Mouse (Mus musculus): Measurements from ENCODE around the gene 6030408B16Rik. TPM values are rescaled to one million over a fixed set of nuclear protein-coding genes. Genes with fewer than 3 reads are reported as not detected.

The 6030408B16Rik gene
- polyA plus RNA-seq, 1 experiment: 0.06 TPM

DNA sequence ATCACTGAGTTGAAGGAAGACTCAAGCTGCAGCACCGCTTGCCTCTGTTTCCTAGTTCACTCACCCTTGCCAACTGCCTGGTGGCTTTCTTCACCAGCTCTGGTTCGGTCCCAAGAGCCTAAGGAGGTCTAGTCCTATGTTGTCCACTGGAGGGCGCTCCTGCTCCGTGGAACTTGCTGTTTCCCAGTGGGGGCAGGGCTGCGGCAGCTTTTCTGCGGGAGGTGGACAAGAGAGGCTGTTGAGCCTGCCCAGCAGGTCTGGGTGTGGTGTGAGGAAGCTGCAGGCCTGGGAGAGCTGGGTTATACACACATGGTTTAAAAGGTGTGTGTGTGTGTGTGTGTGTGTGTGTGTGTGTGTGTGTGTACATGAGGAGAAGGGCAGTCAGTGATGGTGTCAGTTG lies 34.3 kb downstream of the 6030408B16Rik start:
- no peaks in the 10 kb centered on the region for H3K27me3 ChIP-seq (ENCODE audit: control insufficient read depth, insufficient read depth, insufficient read length)
- TF ChIP-seq CEBPB (IDR thresholded peaks at IDR 0.05; ENCODE audit: low read depth) (no peak), CTCF (IDR thresholded peaks at IDR 0.05; ENCODE audit: control insufficient read depth, insufficient read depth, insufficient read length) (peak; percentile 96)
- no peaks in the 10 kb centered on the region for H3K79me2 ChIP-seq (ENCODE audit: control insufficient read depth, insufficient read depth)
- H3K4me3 ChIP-seq (ENCODE audit: insufficient read depth, poor library complexity, severe bottlenecking): no peak overlapping the region
- H3K79me3 ChIP-seq (ENCODE audit: low read depth): no peaks in the 10 kb centered on the region
- no peaks in the 10 kb centered on the region for H3K36me3 ChIP-seq (ENCODE audit: control insufficient read depth, insufficient read depth)
- no peak overlapping the region for H3ac ChIP-seq (ENCODE audit: control insufficient read depth, insufficient read length, low read depth)

- H3K27me3 ChIP-seq (ENCODE audit: control insufficient read depth, insufficient read depth, insufficient read length): no peaks in the 10 kb centered on the region
- no peak for TF ChIP-seq CTCF (IDR thresholded peaks at IDR 0.05; ENCODE audit: control insufficient read depth, insufficient read depth, insufficient read length)
- peak; percentile 34 for TF ChIP-seq MYOD1 (IDR thresholded peaks at IDR 0.05; ENCODE audit: control insufficient read depth, insufficient read length, low read depth)
- no peak overlapping the region for H3ac ChIP-seq (ENCODE audit: control insufficient read depth, insufficient read length, low read depth)
- no peaks in the 10 kb centered on the region for H3K79me2 ChIP-seq (ENCODE audit: control insufficient read depth, insufficient read depth)
- no peaks in the 10 kb centered on the region for H3K79me3 ChIP-seq (ENCODE audit: low read depth)
- no peaks in the 10 kb centered on the region for H3K36me3 ChIP-seq (ENCODE audit: control insufficient read depth, insufficient read depth)
- H3K4me3 ChIP-seq (ENCODE audit: insufficient read depth, poor library complexity, severe bottlenecking): no peak overlapping the region
Measured at GRCm38 (mm10) chr15:101328876-101329563, 36.0 kb downstream of the 6030408B16Rik start.

- H3K27me3 ChIP-seq (ENCODE audit: control insufficient read depth, insufficient read depth, insufficient read length): no peaks in the 10 kb centered on the region
- no peaks in the 10 kb centered on the region for H3K79me3 ChIP-seq (ENCODE audit: low read depth)
Measured at GRCm38 (mm10) chr15:101329564-101329892, 36.5 kb downstream of the 6030408B16Rik start.

DNA sequence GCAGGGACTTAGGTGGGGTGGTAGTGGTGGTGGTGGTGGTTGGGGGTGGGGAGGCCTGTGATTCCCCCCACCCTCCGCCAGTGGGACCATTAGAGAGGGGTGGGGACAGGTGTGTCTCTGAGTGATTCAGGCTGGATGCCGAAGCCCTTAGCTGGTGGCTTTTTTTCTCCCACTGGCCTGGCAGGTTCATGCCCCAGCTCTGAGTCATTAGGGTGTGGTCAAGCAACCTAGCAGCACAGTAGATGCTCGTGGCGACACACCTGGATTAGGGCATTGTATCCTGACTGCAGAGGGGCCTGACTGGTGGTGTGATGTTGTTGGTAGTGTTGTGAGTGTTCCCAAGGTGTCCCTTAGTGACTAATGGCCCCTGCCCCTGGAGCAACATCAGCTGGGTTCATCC lies 38.1 kb downstream of the 6030408B16Rik start:
- Histone ChIP-seq H3ac (ENCODE audit: control insufficient read depth, insufficient read length, low read depth) (no peak overlapping the region), H3K36me3 (ENCODE audit: control insufficient read depth, insufficient read depth) (no peaks in the 10 kb centered on the region), H3K4me3 (ENCODE audit: insufficient read depth, poor library complexity, severe bottlenecking) (no peak overlapping the region), H3K79me2 (ENCODE audit: control insufficient read depth, insufficient read depth) (no peaks in the 10 kb centered on the region), H3K79me3 (ENCODE audit: low read depth) (no peaks in the 10 kb centered on the region), H3K27me3 (ENCODE audit: control insufficient read depth, insufficient read depth, insufficient read length) (no peaks in the 10 kb centered on the region)
- TF ChIP-seq MAX (IDR thresholded peaks at IDR 0.05) (no peak), MYOD1 (IDR thresholded peaks at IDR 0.05; ENCODE audit: control insufficient read depth, insufficient read length, low read depth) (peak; percentile 46)

More at GRCm38 (mm10) chr15:101329564-101329892, 36.5 kb downstream of the 6030408B16Rik start:
- Histone ChIP-seq H3K36me3 (ENCODE audit: control insufficient read depth, insufficient read depth) (no peaks in the 10 kb centered on the region), H3K79me2 (ENCODE audit: control insufficient read depth, insufficient read depth) (no peaks in the 10 kb centered on the region), H3ac (ENCODE audit: control insufficient read depth, insufficient read length, low read depth) (no peak overlapping the region), H3K4me3 (ENCODE audit: insufficient read depth, poor library complexity, severe bottlenecking) (no peak overlapping the region)
- TF ChIP-seq USF1 (IDR thresholded peaks at IDR 0.05; ENCODE audit: low read depth): no peak
- TF ChIP-seq FOSL1 (IDR thresholded peaks at IDR 0.05; ENCODE audit: insufficient read depth, low read length, poor library complexity, severe bottlenecking): peak; percentile 79
- peak; percentile 60 for TF ChIP-seq CEBPB (IDR thresholded peaks at IDR 0.05; ENCODE audit: low read depth)
- TF ChIP-seq MYOD1 (IDR thresholded peaks at IDR 0.05; ENCODE audit: control insufficient read depth, insufficient read length, low read depth): no peak
- no peak for TF ChIP-seq CTCF (IDR thresholded peaks at IDR 0.05; ENCODE audit: control insufficient read depth, insufficient read depth, insufficient read length)
- no peak for TF ChIP-seq MYOG (IDR thresholded peaks at IDR 0.05; ENCODE audit: control insufficient read depth, extremely low read depth, insufficient read length)
- peak; percentile 53 for TF ChIP-seq MAX (IDR thresholded peaks at IDR 0.05)

- Histone ChIP-seq H3K27me3 (ENCODE audit: control insufficient read depth, insufficient read depth, insufficient read length) (no peaks in the 10 kb centered on the region), H3K79me3 (ENCODE audit: low read depth) (no peaks in the 10 kb centered on the region), H3ac (ENCODE audit: control insufficient read depth, insufficient read length, low read depth) (no peak overlapping the region), H3K4me3 (ENCODE audit: insufficient read depth, poor library complexity, severe bottlenecking) (no peak overlapping the region), H3K36me3 (ENCODE audit: control insufficient read depth, insufficient read depth) (no peaks in the 10 kb centered on the region), H3K79me2 (ENCODE audit: control insufficient read depth, insufficient read depth) (no peaks in the 10 kb centered on the region)
- TF ChIP-seq MYOD1 (IDR thresholded peaks at IDR 0.05; ENCODE audit: control insufficient read depth, insufficient read length, low read depth) (no peak), CTCF (IDR thresholded peaks at IDR 0.05; ENCODE audit: control insufficient read depth, insufficient read depth, insufficient read length) (no peak), MYOG (IDR thresholded peaks at IDR 0.05; ENCODE audit: control insufficient read depth, extremely low read depth, insufficient read length) (no peak), MAX (IDR thresholded peaks at IDR 0.05) (no peak), USF1 (IDR thresholded peaks at IDR 0.05; ENCODE audit: low read depth) (no peak), CEBPB (IDR thresholded peaks at IDR 0.05; ENCODE audit: low read depth) (no peak)
Measured at GRCm38 (mm10) chr15:101332370-101332769, 39.4 kb downstream of the 6030408B16Rik start.

GRCm38 (mm10) chr15:101333165-101333564 lies 40.2 kb downstream of the 6030408B16Rik start:
- Histone ChIP-seq H3K79me2 (ENCODE audit: control insufficient read depth, insufficient read depth) (no peaks in the 10 kb centered on the region), H3K79me3 (ENCODE audit: low read depth) (no peaks in the 10 kb centered on the region), H3ac (ENCODE audit: control insufficient read depth, insufficient read length, low read depth) (no peak overlapping the region), H3K4me3 (ENCODE audit: insufficient read depth, poor library complexity, severe bottlenecking) (no peak overlapping the region), H3K27me3 (ENCODE audit: control insufficient read depth, insufficient read depth, insufficient read length) (no peaks in the 10 kb centered on the region), H3K36me3 (ENCODE audit: control insufficient read depth, insufficient read depth) (no peaks in the 10 kb centered on the region)
- TF ChIP-seq CEBPB (IDR thresholded peaks at IDR 0.05; ENCODE audit: low read depth) (no peak), MYOD1 (IDR thresholded peaks at IDR 0.05; ENCODE audit: control insufficient read depth, insufficient read length, low read depth) (no peak), MAX (IDR thresholded peaks at IDR 0.05) (no peak), CTCF (IDR thresholded peaks at IDR 0.05; ENCODE audit: control insufficient read depth, insufficient read depth, insufficient read length) (no peak), FOSL1 (IDR thresholded peaks at IDR 0.05; ENCODE audit: insufficient read depth, low read length, poor library complexity, severe bottlenecking) (no peak), MYOG (IDR thresholded peaks at IDR 0.05; ENCODE audit: control insufficient read depth, extremely low read depth, insufficient read length) (no peak), USF1 (IDR thresholded peaks at IDR 0.05; ENCODE audit: low read depth) (no peak)

All from C2C12 (cell line).